Mouse (Mus musculus) Patski (cell line): Measurements from ENCODE around the gene Ccdc92. TPM values are rescaled to one million over a fixed set of nuclear protein-coding genes. Genes with fewer than 3 reads are reported as not detected.

Experiments
- ATAC-seq: fragments of 100-300 bp; one replicate; pipeline ENCODE4 v1.8.0; 2021
- CTCF ChIA-PET: fragments of 350-600 bp; sonication (Branson Sonifier 250); formaldehyde crosslinking; loops from one replicate; lab custom pipeline; 2022; ENCODE audit warnings: inconsistent platforms; lab: Charles Lee
- POLR2A ChIA-PET: fragments of 350-600 bp; sonication (Branson Sonifier 250); formaldehyde crosslinking; loops from one replicate; lab custom pipeline; 2022; ENCODE audit warnings: antibody characterized with exemption, inconsistent platforms; lab: Charles Lee
- DNase-seq: peaks from one replicate; pipeline ENCODE4 v3.0.0-alpha.2; 2011; ENCODE audit warnings: low read depth, low spot score
- H3K27me3 ChIP-seq: fragments of 371-371 bp; one replicate; pipeline ENCODE4 v1.5.1; 2021
- CTCF ChIP-seq: fragments of 100-300 bp; IDR thresholded peaks from one replicate; pipeline ENCODE4 v1.5.1; 2021
- in situ Hi-C: fragments of 300-500 bp; cut with MboI; formaldehyde crosslinking; loops from 3 replicates; pipeline ENCODE4 v1.11.1; 2018; ENCODE audit warnings: low pct_unique_long_range_greater_than_20kb, mixed read lengths
- polyA plus RNA-seq: library from polyadenylated mRNA; unstranded; gene quantifications from one replicate; pipeline ENCODE4 v1.2.3, GENCODE M21; 2021

Ccdc92 gene
- 26.5 TPM for polyA plus RNA-seq

DNA sequence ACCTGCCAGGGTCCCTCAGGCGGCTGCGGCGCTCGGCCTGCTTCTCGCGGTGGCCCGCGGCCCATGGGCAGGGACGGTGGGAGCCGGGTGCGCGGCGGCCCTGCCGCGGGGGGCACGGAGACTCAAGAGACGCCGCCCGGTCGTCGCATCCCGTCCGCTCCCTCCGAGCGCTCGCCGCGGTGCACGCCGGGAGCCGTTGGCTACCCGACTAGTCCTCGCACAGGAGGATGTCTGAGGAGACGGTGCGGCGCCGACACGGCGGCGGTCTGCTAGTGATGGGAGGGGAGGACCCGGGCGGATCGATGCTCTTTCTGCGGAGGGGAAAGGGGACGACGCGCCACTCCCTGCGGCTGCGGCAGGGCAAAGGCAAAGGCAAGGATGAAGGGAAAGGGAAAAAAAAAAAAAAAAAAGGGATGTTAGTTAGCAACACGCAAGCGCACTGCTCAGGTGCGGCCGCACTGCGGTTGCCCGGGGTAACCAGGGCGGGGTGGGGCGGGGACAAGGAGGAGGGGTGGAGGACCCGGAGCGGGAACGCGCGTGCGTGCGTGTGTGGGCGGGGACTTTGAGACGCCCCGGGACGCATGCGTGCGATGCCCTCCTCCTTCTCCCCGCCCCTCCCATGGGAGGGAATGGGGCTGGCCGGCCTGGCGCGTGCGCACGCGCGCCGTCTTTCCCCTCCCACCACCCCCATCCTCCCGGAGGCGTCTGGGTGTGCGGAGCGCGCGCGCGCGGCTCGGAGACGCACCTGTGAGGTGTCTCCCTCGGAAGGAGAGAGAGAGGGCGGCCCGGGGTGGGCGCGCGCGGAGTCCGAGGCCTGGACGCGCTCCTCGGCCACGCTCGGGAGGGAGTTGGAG lies at the start of gene Ccdc92, which contains the start of gene Zfp664:
TSS of gene Ccdc92 (minus strand) at position 412 of the 854 bp plus-strand sequence.
TSS of gene Zfp664 (plus strand) at position 679 of the 854 bp plus-strand sequence.
- in situ Hi-C loops = loop anchor here (25.0 kb wide), 1 partner anchor 425 kb away; the partner anchor contains the start of genes Kmt5a and Sbno1
- ChIA-PET CTCF (interaction anchor here (1.5 to 3.1 kb wide), 3 partner anchors 12 to 18 kb away, joined by 3 to 16 read pairs (median 5); no protein-coding TSS in a partner anchor), POLR2A (interaction anchor here (1.4 to 1.5 kb wide), 2 partner anchors 9 to 11 kb away, joined by 4 read pairs; no protein-coding TSS in a partner anchor)
- no peaks in the 10 kb centered on the region for H3K27me3 ChIP-seq
- peak; percentile 93 for DNase-seq
- ATAC-seq = peak; percentile 68
- no peak for TF ChIP-seq CTCF

DNA sequence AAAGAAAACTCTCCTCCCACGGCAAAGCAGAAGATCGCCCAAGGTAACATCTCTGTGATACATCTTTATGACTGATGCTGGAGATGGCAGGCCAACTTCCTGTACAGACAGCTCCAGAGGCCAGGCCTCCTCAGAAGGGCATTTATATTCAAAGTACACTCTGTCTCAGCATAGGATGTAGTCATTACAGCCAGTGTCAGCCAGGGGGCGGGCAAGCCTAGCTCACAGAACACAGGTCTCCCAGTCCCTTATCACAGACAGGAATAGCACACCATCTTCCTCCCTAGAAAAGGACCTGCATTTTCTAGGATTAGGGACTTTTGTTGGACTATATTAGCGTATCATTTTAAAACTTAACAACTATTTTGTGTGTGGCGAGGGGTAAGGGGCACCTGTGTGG lies 46.6 kb upstream of the Ccdc92 start:
- DNase-seq (peak; percentile 34), ATAC-seq (peak; percentile 67)
- ChIA-PET CTCF (interaction anchor here (0.7 to 3.6 kb wide), 17 partner anchors 10 to 467 kb away, joined by 3 to 56 read pairs (median 3); no protein-coding TSS in a partner anchor), POLR2A (no interaction called here)
- in situ Hi-C loops = no loop called here
- H3K27me3 ChIP-seq = no peaks in the 10 kb centered on the region
- TF ChIP-seq CTCF = peak; percentile 97

DNA sequence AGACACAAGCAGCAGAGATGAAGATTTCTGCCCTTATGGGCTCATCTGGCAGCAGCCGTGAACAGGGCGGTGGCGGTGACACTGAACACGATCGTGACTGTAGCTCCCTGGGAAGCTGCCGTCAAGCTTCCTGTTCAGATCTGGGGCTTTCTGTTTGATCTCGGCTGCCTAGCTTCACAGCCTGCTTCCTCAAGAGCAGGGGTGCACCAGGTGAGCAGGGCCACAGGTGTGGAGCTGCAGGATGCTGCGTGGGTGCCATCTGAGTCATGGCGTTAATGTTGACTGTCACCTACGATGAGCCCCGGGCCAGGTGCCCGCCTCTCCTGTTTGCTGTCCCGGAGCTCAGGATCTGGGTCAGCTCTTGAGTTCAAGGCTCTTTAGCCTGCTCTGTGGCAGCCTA lies 44.7 kb upstream of the Ccdc92 start:
- ATAC-seq (no peak), DNase-seq (no peak)
- TF ChIP-seq CTCF = no peak
- in situ Hi-C loops = no loop called here
- POLR2A ChIA-PET = interaction anchor here (1.0 kb wide), 1 partner anchor 365 kb away, joined by 4 read pairs; no protein-coding TSS in a partner anchor
- no peaks in the 10 kb centered on the region for H3K27me3 ChIP-seq
- CTCF ChIA-PET = interaction anchor here (0.8 to 2.2 kb wide), 6 partner anchors 9 to 366 kb away, joined by 3 to 12 read pairs (median 4); no protein-coding TSS in a partner anchor

DNA sequence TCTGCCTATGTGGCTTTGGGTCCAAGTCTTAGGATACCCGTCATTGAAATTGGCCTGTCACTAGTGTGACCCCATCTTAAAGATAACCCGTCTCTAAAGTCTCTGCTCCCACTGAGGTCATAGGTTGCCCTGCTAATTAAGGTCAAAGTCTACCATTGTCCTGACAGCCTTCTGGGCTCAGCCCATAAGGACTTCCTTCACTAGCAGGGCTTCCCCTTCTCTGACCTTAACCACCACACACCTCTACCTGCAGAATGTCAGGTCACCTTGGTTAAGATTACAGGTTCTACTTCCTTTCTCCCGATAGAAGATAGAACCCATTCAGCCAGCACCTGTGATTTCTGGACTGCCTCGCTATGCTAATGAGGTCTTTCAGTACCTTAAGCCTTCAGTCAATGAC lies 41.6 kb upstream of the Ccdc92 start:
- ATAC-seq (no peak), DNase-seq (no peak)
- H3K27me3 ChIP-seq = no peaks in the 10 kb centered on the region
- POLR2A ChIA-PET = no interaction called here
- CTCF ChIA-PET = interaction anchor here (1.6 kb wide), 1 partner anchor 367 kb away, joined by 11 read pairs; no protein-coding TSS in a partner anchor
- in situ Hi-C loops = no loop called here
- TF ChIP-seq CTCF = no peak

DNA sequence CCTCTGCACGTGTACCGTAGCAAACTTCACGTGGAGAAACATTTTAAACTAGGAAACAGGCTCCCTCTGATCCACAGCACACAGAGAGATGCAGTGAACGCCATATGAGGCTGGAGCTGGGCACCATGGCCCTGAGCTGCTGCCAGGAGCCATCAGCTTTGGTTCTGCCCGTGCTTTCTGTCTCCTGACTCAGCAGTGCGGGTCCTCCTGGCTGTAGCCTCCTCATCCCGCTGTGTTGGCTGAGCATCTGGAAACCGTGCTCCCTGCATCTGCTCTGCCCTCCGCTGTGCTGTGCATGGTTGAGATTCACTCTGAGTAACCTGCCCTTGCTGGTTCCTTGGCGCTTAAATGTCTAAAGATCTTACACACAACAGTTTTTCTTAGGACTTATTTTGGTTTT lies 40.0 kb upstream of the Ccdc92 start:
- in situ Hi-C loops = no loop called here
- POLR2A ChIA-PET = interaction anchor here (0.6 kb wide), 1 partner anchor 215 kb away, joined by 4 read pairs; no protein-coding TSS in a partner anchor
- no peaks in the 10 kb centered on the region for H3K27me3 ChIP-seq
- no peak for TF ChIP-seq CTCF
- CTCF ChIA-PET = interaction anchor here (1.0 to 4.0 kb wide), 2 partner anchors 112 to 369 kb away, joined by 3 to 69 read pairs; no protein-coding TSS in a partner anchor
- ATAC-seq (no peak), DNase-seq (no peak)

DNA sequence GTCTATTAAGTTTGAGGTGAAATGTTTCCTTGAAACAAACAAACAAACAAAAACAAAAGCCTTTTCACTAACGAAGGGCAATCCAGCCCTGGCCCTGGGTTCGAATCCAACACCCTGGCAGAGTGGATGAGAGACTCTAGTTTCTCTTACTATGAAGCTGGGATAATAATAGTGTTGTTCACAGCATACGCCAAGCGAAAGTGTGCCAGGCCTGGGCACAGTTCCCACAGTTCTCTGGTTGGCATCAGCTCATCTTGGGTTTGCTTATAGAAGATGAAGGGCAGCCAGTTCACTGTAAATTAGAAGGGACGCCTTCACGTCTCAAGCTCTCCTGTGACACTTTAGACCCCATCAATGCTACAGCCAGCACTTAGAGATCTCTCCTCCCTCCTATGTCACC lies 39.5 kb upstream of the Ccdc92 start:
- CTCF ChIA-PET = interaction anchor here (1.0 to 4.0 kb wide), 2 partner anchors 113 to 369 kb away, joined by 3 to 69 read pairs; no protein-coding TSS in a partner anchor
- no peaks in the 10 kb centered on the region for H3K27me3 ChIP-seq
- in situ Hi-C loops = no loop called here
- DNase-seq (no peak), ATAC-seq (no peak)
- TF ChIP-seq CTCF = no peak
- POLR2A ChIA-PET = no interaction called here

DNA sequence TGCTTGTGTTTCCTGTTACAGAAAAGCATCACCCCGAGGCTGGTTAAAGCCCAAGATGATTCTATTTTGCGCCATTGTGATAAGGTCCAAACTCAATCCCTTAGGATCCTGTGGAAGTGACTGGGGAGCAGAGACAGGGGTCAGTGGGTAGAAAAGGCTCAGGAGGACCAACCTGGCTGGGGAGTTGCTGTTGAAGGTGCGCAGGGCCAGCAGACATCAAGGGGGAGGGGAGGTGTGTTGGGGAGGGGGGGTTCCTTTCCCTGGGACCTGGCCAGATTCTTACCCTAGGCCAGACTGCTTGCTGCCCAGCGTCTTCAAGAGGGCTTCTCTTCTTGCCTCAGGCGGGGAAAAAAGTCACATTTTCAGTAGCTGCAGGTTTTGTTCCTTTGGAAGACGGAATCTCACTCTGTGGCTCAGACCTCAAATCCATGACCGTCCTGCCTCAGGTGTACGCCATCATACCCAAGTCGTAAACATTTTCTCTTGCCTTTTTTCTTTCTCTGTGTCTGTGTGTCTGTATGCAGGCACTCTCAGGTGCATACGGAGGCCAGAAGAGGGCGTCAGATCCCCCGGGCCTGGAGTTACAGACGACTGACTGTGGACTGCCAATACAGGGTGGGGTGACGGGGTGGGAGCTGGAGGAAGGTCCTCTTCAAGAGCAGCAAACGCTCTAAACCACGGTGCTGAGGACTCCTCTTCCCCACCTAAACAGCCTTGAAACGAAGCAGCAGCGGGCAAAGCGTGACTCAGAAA lies 38.7 kb upstream of the Ccdc92 start:
- no peak for DNase-seq
- no peaks in the 10 kb centered on the region for H3K27me3 ChIP-seq
- TF ChIP-seq CTCF = no peak
- POLR2A ChIA-PET = interaction anchor here (0.7 to 1.3 kb wide), 3 partner anchors 13 to 368 kb away, joined by 3 to 5 read pairs (median 3); no protein-coding TSS in a partner anchor
- CTCF ChIA-PET = interaction anchor here (0.6 to 4.0 kb wide), 9 partner anchors 12 to 467 kb away, joined by 3 to 69 read pairs (median 4); no protein-coding TSS in a partner anchor
- in situ Hi-C loops = no loop called here
- no peak for ATAC-seq

DNA sequence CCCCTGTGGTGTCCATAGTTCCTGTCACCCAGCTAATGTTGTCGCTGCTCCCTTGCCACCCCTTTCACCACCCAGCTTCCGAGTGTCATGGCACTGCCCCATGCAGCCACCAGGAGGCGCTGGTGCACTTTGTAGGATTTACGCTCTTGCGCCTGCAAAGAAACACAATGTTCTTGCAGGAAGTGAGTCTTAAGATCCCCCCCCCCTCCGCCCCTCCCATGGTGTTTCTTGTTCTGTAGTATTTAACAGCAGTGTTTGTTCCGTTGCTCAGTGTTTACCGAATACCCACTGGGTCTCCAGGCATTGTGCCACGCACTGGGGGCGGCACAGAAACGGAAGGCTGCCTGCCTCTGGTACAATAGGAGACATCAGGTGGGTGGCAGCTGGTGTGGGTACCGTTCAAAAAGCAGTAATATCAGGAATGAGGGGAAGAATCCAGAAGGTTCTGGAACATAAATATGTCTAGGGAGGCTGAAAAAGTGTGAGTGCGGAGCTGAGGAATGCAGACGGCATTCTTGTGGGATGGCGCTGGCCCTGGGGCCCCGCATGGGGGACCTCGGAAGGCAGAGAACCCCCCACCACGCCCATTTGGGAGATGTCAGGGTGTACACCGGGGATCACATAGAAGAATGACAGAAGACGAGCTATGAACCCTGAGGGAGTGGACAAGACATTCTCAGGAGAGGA lies 37.9 kb upstream of the Ccdc92 start:
- H3K27me3 ChIP-seq = no peaks in the 10 kb centered on the region
- CTCF ChIA-PET = interaction anchor here (0.6 to 4.0 kb wide), 16 partner anchors 13 to 467 kb away, joined by 3 to 69 read pairs (median 3); no protein-coding TSS in a partner anchor
- in situ Hi-C loops = no loop called here
- peak; percentile 99 for TF ChIP-seq CTCF
- POLR2A ChIA-PET = interaction anchor here (0.7 to 1.3 kb wide), 5 partner anchors 14 to 369 kb away, joined by 3 to 5 read pairs (median 3); no protein-coding TSS in a partner anchor
- DNase-seq = peak; percentile 58
- peak; percentile 26 for ATAC-seq

DNA sequence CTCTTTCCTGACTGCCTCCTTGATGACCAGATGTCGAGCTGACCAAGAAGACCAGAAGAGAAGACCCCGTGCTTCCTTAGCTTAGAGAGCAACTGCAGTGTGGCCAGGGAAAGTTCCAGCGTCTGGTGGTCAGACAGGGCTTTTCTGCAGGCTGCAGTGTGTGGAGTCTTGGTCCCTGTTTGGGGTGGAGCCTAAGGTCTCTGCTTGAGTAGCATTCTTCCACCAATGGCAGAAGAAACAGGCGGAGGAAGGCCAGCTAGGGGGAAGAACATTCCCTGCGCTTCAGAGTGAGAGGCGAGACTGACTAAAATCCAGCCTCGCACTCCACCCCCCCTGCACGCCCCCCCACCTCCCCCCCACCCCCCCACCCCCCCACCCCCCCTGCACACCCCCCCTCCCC lies 33.9 kb upstream of the Ccdc92 start:
- POLR2A ChIA-PET = interaction anchor here (0.6 kb wide), 1 partner anchor 11 kb away, joined by 3 read pairs; no protein-coding TSS in a partner anchor
- H3K27me3 ChIP-seq = no peaks in the 10 kb centered on the region
- no peak for TF ChIP-seq CTCF
- CTCF ChIA-PET = interaction anchor here (1.2 kb wide), 1 partner anchor 375 kb away, joined by 4 read pairs; no protein-coding TSS in a partner anchor
- DNase-seq = no peak
- ATAC-seq = no peak
- in situ Hi-C loops = no loop called here
